Mouse (Mus musculus) left cerebral cortex, adult 9 months (tissue): ENCODE results near the gene Egflam.

Source experiments
- DNase-seq, 2 experiments: peaks; one replicate each; pipeline ENCODE4 v3.0.0; 2022; ENCODE audit warnings: low spot score in 2 of 2

Egflam gene

GRCm38 (mm10) chr15:7173776-7174175 lies 224.4 kb downstream of the Egflam start:
- no peak for DNase-seq

- DNase-seq: no peak
Observed at GRCm38 (mm10) chr15:7173346-7173745, 224.8 kb downstream of the Egflam start.

GRCm38 (mm10) chr15:7172875-7173274 lies 225.3 kb downstream of the Egflam start:
- DNase-seq: no peak

GRCm38 (mm10) chr15:7167906-7168532 lies 230.2 kb downstream of the Egflam start:
- DNase-seq: no peak

GRCm38 (mm10) chr15:7167238-7167905 lies 230.8 kb downstream of the Egflam start:
- no peak for DNase-seq

- DNase-seq: no peak
Observed at GRCm38 (mm10) chr15:7166735-7167134, 231.5 kb downstream of the Egflam start.

- DNase-seq: no peak
Observed at GRCm38 (mm10) chr15:7163851-7164250, 234.3 kb downstream of the Egflam start.

GRCm38 (mm10) chr15:7160321-7160720 lies 237.9 kb downstream of the Egflam start:
- DNase-seq: no peak

GRCm38 (mm10) chr15:7159869-7160268 lies 238.3 kb downstream of the Egflam start:
- no peak for DNase-seq

GRCm38 (mm10) chr15:7157658-7158057 lies 240.5 kb downstream of the Egflam start:
- no peak for DNase-seq
